Mouse (Mus musculus): ENCODE measurements around the gene Syne2. TPM values are rescaled to one million over a fixed set of nuclear protein-coding genes. Genes with fewer than 3 reads are reported as not detected.

Syne2 gene
- total and polyA plus RNA-seq, 3 experiments = 3.9 to 7.5 (median 4.9) TPM

- dilution Hi-C loops (cut with MboI; ENCODE audit: extremely low pct_ligation_motif_present, extremely low pct_unique_long_range_greater_than_20kb, low sequenced_read_pairs) = no loop called here
Measured at GRCm38 (mm10) chr12:75845070-75845469, 27.1 kb downstream of the Syne2 start.

GRCm38 (mm10) chr12:75846513-75846912 is 28.6 kb downstream of the Syne2 start:
- Histone ChIP-seq H3K79me2 (replicated peaks; ENCODE audit: control insufficient read depth, extremely low read depth, insufficient read depth, poor library complexity, severe bottlenecking) (no peaks in the 10 kb centered on the region), H3K36me3 (replicated peaks in 1 of 2; ENCODE audit: control insufficient read depth in 1 of 2, insufficient read depth in 1 of 2, low read length in 1 of 2) (no peaks in the 10 kb centered on the region), H3K27me3 (replicated peaks) (no peaks in the 10 kb centered on the region), H3K4me2 (ENCODE audit: insufficient read depth, low read depth, poor library complexity, severe bottlenecking) (no peak overlapping the region), H3K9me3 (replicated peaks; ENCODE audit: low read length) (no peaks in the 10 kb centered on the region), H3K27ac (ENCODE audit: insufficient read depth, low read depth) (no peak overlapping the region), H3K4me1 (ENCODE audit: control insufficient read depth in 1 of 2, insufficient read depth in 2 of 2) (no peaks in the 10 kb centered on the region), H3K4me3 (replicated peaks in 1 of 3; ENCODE audit: low read depth in 2 of 3, low read length in 2 of 3, poor library complexity in 1 of 3) (no peak overlapping the region), H3K9ac (ENCODE audit: insufficient read depth, low read depth) (no peak overlapping the region)
- no peak for DNase-seq (ENCODE audit: extremely low read depth)
- no peak for TF ChIP-seq UBTF (IDR thresholded peaks at IDR 0.05; ENCODE audit: low read depth, low read length)
- TF ChIP-seq ZMIZ1 (IDR thresholded peaks at IDR 0.05; ENCODE audit: low read depth, low read length) = no peak
- TF ChIP-seq RCOR1 (conservative IDR thresholded peaks at IDR 0.05; ENCODE audit: low read depth, low read length) = no peak
- no peak for TF ChIP-seq TCF12 (IDR thresholded peaks at IDR 0.05; ENCODE audit: low read depth, low read length)
- TF ChIP-seq ZNF384 (IDR thresholded peaks at IDR 0.05; ENCODE audit: low read depth, low read length) = no peak
- no peak for TF ChIP-seq ZKSCAN1 (IDR thresholded peaks at IDR 0.05; ENCODE audit: borderline replicate concordance, low read depth, low read length)
- no peak for TF ChIP-seq SIN3A (IDR thresholded peaks at IDR 0.05; ENCODE audit: low read length)
- TF ChIP-seq MEF2A (IDR thresholded peaks at IDR 0.05; ENCODE audit: borderline replicate concordance, low read depth, low read length) = no peak
- TF ChIP-seq SMC3 (IDR thresholded peaks at IDR 0.05; ENCODE audit: low read depth, low read length) = no peak
- no peak for TF ChIP-seq ZC3H11A (IDR thresholded peaks at IDR 0.05; ENCODE audit: low read depth, low read length)
- no peak for TF ChIP-seq JUN (IDR thresholded peaks at IDR 0.05; ENCODE audit: insufficient read depth, low read depth, low read length)
- no peak for TF ChIP-seq POLR2AphosphoS2 (IDR thresholded peaks at IDR 0.05; ENCODE audit: low read depth, low read length)
- TF ChIP-seq CTCF (conservative IDR thresholded peaks at IDR 0.05 in 1 of 2, IDR thresholded peaks at IDR 0.05 in 1 of 2; ENCODE audit: low read depth in 2 of 2, low read length in 2 of 2) = no peak
- TF ChIP-seq HCFC1 (IDR thresholded peaks at IDR 0.05; ENCODE audit: low read depth, low read length) = no peak
- TF ChIP-seq MAFK (IDR thresholded peaks at IDR 0.05; ENCODE audit: insufficient replicate concordance, low read length) = no peak
- no peak for TF ChIP-seq CHD2 (IDR thresholded peaks at IDR 0.05; ENCODE audit: low read length)
- no peak for TF ChIP-seq POLR2A (IDR thresholded peaks at IDR 0.05; ENCODE audit: low read depth, low read length)
- no peak for TF ChIP-seq IRF4 (IDR thresholded peaks at IDR 0.05; ENCODE audit: low read depth, low read length)
- dilution Hi-C loops (cut with MboI; ENCODE audit: extremely low pct_ligation_motif_present, extremely low pct_unique_long_range_greater_than_20kb, low sequenced_read_pairs) (no loop called here), in situ Hi-C loops (cut with MboI; ENCODE audit: low pct_ligation_motif_present, low pct_unique_long_range_greater_than_20kb, low sequenced_read_pairs) (no loop called here)

More at GRCm38 (mm10) chr12:75845070-75845469, 27.1 kb downstream of the Syne2 start:
- no peaks in the 10 kb centered on the region for H3K4me1 ChIP-seq (ENCODE audit: control insufficient read depth in 1 of 2, insufficient read depth in 2 of 2)
- no peak overlapping the region for H3K4me2 ChIP-seq (ENCODE audit: insufficient read depth, low read depth, poor library complexity, severe bottlenecking)
- H3K79me2 ChIP-seq (replicated peaks; ENCODE audit: control insufficient read depth, extremely low read depth, insufficient read depth, poor library complexity, severe bottlenecking) = no peaks in the 10 kb centered on the region
- no peak for TF ChIP-seq GABPA (IDR thresholded peaks at IDR 0.05; ENCODE audit: insufficient replicate concordance, low read depth, low read length)
- no peak for TF ChIP-seq ZKSCAN1 (IDR thresholded peaks at IDR 0.05; ENCODE audit: borderline replicate concordance, low read depth, low read length)
- TF ChIP-seq NRF1 (IDR thresholded peaks at IDR 0.05; ENCODE audit: low read depth, low read length) = no peak
- TF ChIP-seq BHLHE40 (IDR thresholded peaks at IDR 0.05; ENCODE audit: low read depth, low read length) = no peak
- TF ChIP-seq MYC (IDR thresholded peaks at IDR 0.05; ENCODE audit: low read depth, low read length) = no peak
- no peak for TF ChIP-seq KAT2A (IDR thresholded peaks at IDR 0.05; ENCODE audit: insufficient replicate concordance, low read length)
- no peak for TF ChIP-seq JUN (IDR thresholded peaks at IDR 0.05; ENCODE audit: insufficient read depth, low read depth, low read length)
- TF ChIP-seq CHD1 (IDR thresholded peaks at IDR 0.05; ENCODE audit: low read depth, low read length) = no peak
- no peak for TF ChIP-seq USF1 (IDR thresholded peaks at IDR 0.05; ENCODE audit: low read depth, low read length)
- TF ChIP-seq JUND (conservative IDR thresholded peaks at IDR 0.05; ENCODE audit: low read depth, low read length) = no peak
- TF ChIP-seq EP300 (IDR thresholded peaks at IDR 0.05; ENCODE audit: low read length) = no peak
- no peak for TF ChIP-seq UBTF (IDR thresholded peaks at IDR 0.05; ENCODE audit: low read depth, low read length)
- no peak for TF ChIP-seq RAD21 (IDR thresholded peaks at IDR 0.05; ENCODE audit: low read depth, low read length)
- DNase-seq (ENCODE audit: extremely low read depth) = no peak
- no peaks in the 10 kb centered on the region for H3K27me3 ChIP-seq (replicated peaks)
- no peaks in the 10 kb centered on the region for H3K9me3 ChIP-seq (replicated peaks; ENCODE audit: low read length)
- H3K4me3 ChIP-seq (replicated peaks in 1 of 3; ENCODE audit: low read depth in 2 of 3, low read length in 2 of 3, poor library complexity in 1 of 3) = no peak overlapping the region
- no peak overlapping the region for H3K9ac ChIP-seq (ENCODE audit: insufficient read depth, low read depth)
- no peak overlapping the region for H3K27ac ChIP-seq (ENCODE audit: insufficient read depth, low read depth)
- H3K36me3 ChIP-seq (replicated peaks in 1 of 2; ENCODE audit: control insufficient read depth in 1 of 2, insufficient read depth in 1 of 2, low read length in 1 of 2) = no peaks in the 10 kb centered on the region
- in situ Hi-C loops (cut with MboI; ENCODE audit: low pct_ligation_motif_present, low pct_unique_long_range_greater_than_20kb, low sequenced_read_pairs) = no loop called here

Measured in CH12.LX (cell line).